ENCODE assay signal across 9 mouse cellular contexts in genomic region chr11:33787362-33787761, GRCm38 (mm10).
DNase-seq lines count a peak whose midpoint lies in the region; ATAC-seq and TF ChIP-seq lines count a peak whose summit lies in the region.
"Had no signal": no experiment of that assay in that cellular context is flagged by ENCODE, and none has a peak within 500 bp of the region (broad histone marks: within the 10 kb centered on the region; RNA-seq: fewer than 3 reads in every experiment).

No protein-coding gene starts in this region.

- no peak for ATAC-seq in kidney, embryonic 14.5 days (ENCODE audit: low FRiP score, low TSS enrichment)
- ATAC-seq in midbrain, embryonic 13.5 days = no peak

- no peaks in the 10 kb centered on the region for H3K9me3 ChIP-seq in kidney, embryonic 14.5 days (ENCODE audit: control insufficient read depth, low read length)
- H3K9me3 ChIP-seq in midbrain, embryonic 13.5 days = no peaks in the 10 kb centered on the region
- H3K9me3 ChIP-seq: heart, embryonic 15.5 days had no signal

- WGBS in kidney, adult 2 months = 29% methylated on average over 5 of the region's 5 CpGs
- 25% methylated on average over 5 of the region's 5 CpGs for WGBS in kidney, embryonic 14.5 days
- 35% methylated on average over 5 of the region's 5 CpGs for WGBS in midbrain, embryonic 13.5 days
- WGBS in cerebellum, adult 2 months = 75% methylated on average over 5 of the region's 5 CpGs

- H3K4me1 ChIP-seq in kidney, adult 2 months (ENCODE audit: control insufficient read depth, insufficient read depth, low read length) = no peaks in the 10 kb centered on the region
- no peaks in the 10 kb centered on the region for H3K4me1 ChIP-seq in kidney, embryonic 14.5 days (ENCODE audit: control insufficient read depth, insufficient read depth, low read length)
- H3K4me1 ChIP-seq in midbrain, embryonic 13.5 days (replicated peaks) = peaks cover 39% of the 10 kb centered on the region
- H3K4me1 ChIP-seq in cerebellum, adult 2 months (ENCODE audit: control insufficient read depth, insufficient read depth, low read length) = no peaks in the 10 kb centered on the region
- H3K4me1 ChIP-seq: heart, embryonic 15.5 days had no signal

- no peak overlapping the region for H3K27ac ChIP-seq in kidney, adult 2 months (ENCODE audit: insufficient read depth, low read depth, low read length)
- H3K27ac ChIP-seq in kidney, embryonic 14.5 days (ENCODE audit: low read depth, low read length) = no peak overlapping the region
- 0 out of 2 replicates have a peak overlapping the region, but pooled peaks have one; percentile 9 for H3K27ac ChIP-seq in midbrain, embryonic 13.5 days
- no peak overlapping the region for H3K27ac ChIP-seq in cerebellum, adult 2 months (ENCODE audit: insufficient read depth, low read length)
- H3K27ac ChIP-seq: heart, embryonic 15.5 days had no signal

- no peaks in the 10 kb centered on the region for H3K36me3 ChIP-seq in kidney, adult 2 months (ENCODE audit: control insufficient read depth, insufficient read depth, low read length)
- no peaks in the 10 kb centered on the region for H3K36me3 ChIP-seq in kidney, embryonic 14.5 days (ENCODE audit: control insufficient read depth, insufficient read depth, low read length)
- H3K36me3 ChIP-seq in midbrain, embryonic 13.5 days = no peaks in the 10 kb centered on the region
- H3K36me3 ChIP-seq: heart, embryonic 15.5 days had no signal

- no peak overlapping the region for H3K9ac ChIP-seq in kidney, embryonic 14.5 days (ENCODE audit: low read depth, low read length)
- H3K9ac ChIP-seq in midbrain, embryonic 13.5 days (replicated peaks) = no peak overlapping the region
- H3K9ac ChIP-seq: heart, embryonic 15.5 days had no signal

- peak; percentile 8 for DNase-seq in kidney, adult 2 months
- peak; percentile 66 for DNase-seq in NIH3T3 (ENCODE audit: low read depth)
- DNase-seq in embryo, embryonic 11 days = peak; percentile 87
- DNase-seq in cerebellum, adult 2 months = no peak
- no peak for DNase-seq in cerebellum, postnatal 10 days
- DNase-seq in cerebellum, adult 18-20 months = no peak

- H3K27me3 ChIP-seq in kidney, adult 2 months (replicated peaks; ENCODE audit: control insufficient read depth, insufficient read depth, low read length) = no peaks in the 10 kb centered on the region
- no peaks in the 10 kb centered on the region for H3K27me3 ChIP-seq in kidney, embryonic 14.5 days (ENCODE audit: control insufficient read depth, insufficient read depth, low read length)
- no peaks in the 10 kb centered on the region for H3K27me3 ChIP-seq in midbrain, embryonic 13.5 days
- H3K27me3 ChIP-seq in cerebellum, adult 2 months (ENCODE audit: control insufficient read depth, insufficient read depth, low read length) = no peaks in the 10 kb centered on the region; the same call in 1 of the 2 replicates

- H3K4me2 ChIP-seq in kidney, embryonic 14.5 days (replicated peaks; ENCODE audit: low read depth, low read length) = no peak overlapping the region
- H3K4me2 ChIP-seq in midbrain, embryonic 13.5 days (replicated peaks) = no peak overlapping the region
- H3K4me2 ChIP-seq: heart, embryonic 15.5 days had no signal

- no peak overlapping the region for H3K4me3 ChIP-seq in kidney, adult 2 months (ENCODE audit: insufficient read depth, low read depth, low read length)
- H3K4me3 ChIP-seq in kidney, embryonic 14.5 days (ENCODE audit: low read length) = no peak overlapping the region
- H3K4me3 ChIP-seq in midbrain, embryonic 13.5 days (replicated peaks) = no peak overlapping the region
- H3K4me3 ChIP-seq in cerebellum, adult 2 months (replicated peaks; ENCODE audit: insufficient read depth, low read depth, low read length) = no peak overlapping the region
- H3K4me3 ChIP-seq: heart, embryonic 15.5 days had no signal

- TF ChIP-seq CTCF in kidney, adult 2 months (conservative IDR thresholded peaks at IDR 0.05; ENCODE audit: insufficient read depth, insufficient read length, low read depth, low read length) = no peak
- TF ChIP-seq CTCF in cerebellum, adult 2 months (IDR thresholded peaks at IDR 0.05; ENCODE audit: borderline replicate concordance, insufficient read depth, low read depth, low read length) = no peak

- no peak for TF ChIP-seq POLR2A in kidney, adult 2 months (IDR thresholded peaks at IDR 0.05; ENCODE audit: low read depth, low read length)
- TF ChIP-seq POLR2A in cerebellum, adult 2 months (IDR thresholded peaks at IDR 0.05; ENCODE audit: borderline replicate concordance, insufficient read depth, low read length) = no peak

Comparison
In these comparisons a context has a peak if more than half of its experiments do, and no peak if none do; other contexts are left out.
1. DNase-seq: peak in kidney, adult 2 months (single experiment), NIH3T3 (single experiment) and embryo, embryonic 11 days (single experiment); none in cerebellum, adult 2 months (0 of 2), cerebellum, postnatal 10 days (0 of 2) and cerebellum, adult 18-20 months (0 of 2).